Mouse (Mus musculus): ENCODE measurements around the gene Gnai2.

Gnai2 gene

GRCm38 (mm10) chr9:107658096-107658495 lies 22.9 kb upstream of the Gnai2 start:
- no peak for DNase-seq (ENCODE audit: low read depth, low spot score)

- DNase-seq (ENCODE audit: low read depth, low spot score): no peak
Measured at GRCm38 (mm10) chr9:107657144-107657543, 22.0 kb upstream of the Gnai2 start.

- DNase-seq (ENCODE audit: low read depth, low spot score): no peak
Measured at GRCm38 (mm10) chr9:107654585-107654984, 19.4 kb upstream of the Gnai2 start.

GRCm38 (mm10) chr9:107653474-107653873 lies 18.3 kb upstream of the Gnai2 start:
- DNase-seq (ENCODE audit: low read depth, low spot score): no peak

- DNase-seq (ENCODE audit: low read depth, low spot score): no peak
Measured at GRCm38 (mm10) chr9:107650708-107651481, 15.7 kb upstream of the Gnai2 start.

GRCm38 (mm10) chr9:107650225-107650624 lies 15.1 kb upstream of the Gnai2 start:
- no peak for DNase-seq (ENCODE audit: low read depth, low spot score)

GRCm38 (mm10) chr9:107648767-107649166 lies 13.6 kb upstream of the Gnai2 start:
- no peak for DNase-seq (ENCODE audit: low read depth, low spot score)

GRCm38 (mm10) chr9:107646975-107647374 lies 11.8 kb upstream of the Gnai2 start:
- DNase-seq (ENCODE audit: low read depth, low spot score): no peak

GRCm38 (mm10) chr9:107645577-107645976 lies 10.4 kb upstream of the Gnai2 start:
- peak; percentile 84 for DNase-seq (ENCODE audit: low read depth, low spot score)

GRCm38 (mm10) chr9:107645153-107645510 lies 10.0 kb upstream of the Gnai2 start:
- DNase-seq (ENCODE audit: low read depth, low spot score): no peak

- DNase-seq (ENCODE audit: low read depth, low spot score): peak; percentile 81
Measured at GRCm38 (mm10) chr9:107644495-107645152, 9.5 kb upstream of the Gnai2 start.

GRCm38 (mm10) chr9:107643544-107644214 lies 8.5 kb upstream of the Gnai2 start:
- no peak for DNase-seq (ENCODE audit: low read depth, low spot score)

- no peak for DNase-seq (ENCODE audit: low read depth, low spot score)
Measured at GRCm38 (mm10) chr9:107641666-107642065, 6.5 kb upstream of the Gnai2 start.

GRCm38 (mm10) chr9:107640257-107640772 lies 5.1 kb upstream of the Gnai2 start:
- DNase-seq (ENCODE audit: low read depth, low spot score): no peak

GRCm38 (mm10) chr9:107637070-107637469 lies 1.9 kb upstream of the Gnai2 start:
- DNase-seq (ENCODE audit: low read depth, low spot score): no peak

- no peak for DNase-seq (ENCODE audit: low read depth, low spot score)
Measured at GRCm38 (mm10) chr9:107634406-107635278, 525 bp downstream of the Gnai2 start.

GRCm38 (mm10) chr9:107633661-107634405 lies 1.3 kb downstream of the Gnai2 start:
- no peak for DNase-seq (ENCODE audit: low read depth, low spot score)

GRCm38 (mm10) chr9:107633091-107633660 lies 2.0 kb downstream of the Gnai2 start:
- DNase-seq (ENCODE audit: low read depth, low spot score): no peak

GRCm38 (mm10) chr9:107632478-107632877 lies 2.7 kb downstream of the Gnai2 start:
- no peak for DNase-seq (ENCODE audit: low read depth, low spot score)

GRCm38 (mm10) chr9:107631861-107632260 lies 3.3 kb downstream of the Gnai2 start:
- DNase-seq (ENCODE audit: low read depth, low spot score): no peak

All from retina, postnatal 7 days (tissue).